Mouse (Mus musculus) liver, embryonic 11.5 days (tissue): ENCODE results near the gene Mns1. TPM values are rescaled to one million over a fixed set of nuclear protein-coding genes. Genes with fewer than 3 reads are reported as not detected.
"Not testable (repeated sequence)": the region's sequence is repeated elsewhere in the genome, so short reads cannot be mapped to it uniquely, and the experiment has no call there.

Experiments used
- ATAC-seq: fragments of 200-750 bp; cut with Nextera tagmentation; replicated peaks from 2 replicates; pipeline ENCODE4 v1.8.0; 2017; ENCODE audit warnings: moderate number of reproducible peaks, mild to moderate bottlenecking, moderate TSS enrichment, moderate library complexity; ENCODE audit not compliant: low FRiP score
- DNase-seq: peaks from one replicate; pipeline ENCODE4 v3.0.0-alpha.2; 2017; ENCODE audit warnings: low spot score
- H3K27ac ChIP-seq: fragments of 300-500 bp; sonication (generic); 2 replicates; pipeline ENCODE4 v1.5.1; 2014; ENCODE audit warnings: mild to moderate bottlenecking, low read depth, low read length, control low read depth
- H3K27me3 ChIP-seq: fragments of 300-500 bp; sonication (generic); replicated peaks from 2 replicates; pipeline ENCODE4 v1.6.1; 2014; ENCODE audit warnings: low read length, mixed read lengths; ENCODE audit not compliant: control insufficient read depth, insufficient read depth
- H3K36me3 ChIP-seq: fragments of 300-500 bp; sonication (generic); 2 replicates; pipeline ENCODE4 v1.6.1; 2014; ENCODE audit warnings: mild to moderate bottlenecking, low read length, moderate library complexity, mixed read lengths; ENCODE audit not compliant: control insufficient read depth, insufficient read depth
- H3K4me1 ChIP-seq: fragments of 300-500 bp; sonication (generic); replicated peaks from 2 replicates; pipeline ENCODE4 v1.6.1; 2014; ENCODE audit warnings: low read length, mixed read lengths; ENCODE audit not compliant: control insufficient read depth, insufficient read depth
- H3K4me2 ChIP-seq: fragments of 300-500 bp; sonication (generic); 2 replicates; pipeline ENCODE4 v1.6.1; 2014; ENCODE audit warnings: mild to moderate bottlenecking, control low read depth, moderate library complexity
- H3K4me3 ChIP-seq: fragments of 300-500 bp; sonication (generic); 2 replicates; pipeline ENCODE4 v1.5.1; 2014; ENCODE audit warnings: low read depth, low read length, control low read depth
- H3K9ac ChIP-seq: fragments of 300-500 bp; sonication (generic); 2 replicates; pipeline ENCODE4 v1.6.1; 2014; ENCODE audit warnings: low read depth, low read length, control low read depth
- H3K9me3 ChIP-seq: fragments of 300-500 bp; sonication (generic); 2 replicates; pipeline ENCODE4 v1.6.1; 2016; ENCODE audit warnings: low read length, inconsistent platforms, mixed read lengths; ENCODE audit not compliant: control insufficient read depth
- whole genome bisulfite sequencing: fragments of 180-500 bp; shearing (Covaris S2); extraction: QIAGEN DNeasy Blood & Tissue Kit; methylation state at CpG from one replicate; pipeline ENCODE4 v1.1.7; 2014; 5-methylcytosine and 5-hydroxymethylcytosine counted together
- polyA plus RNA-seq: library from polyadenylated mRNA; unstranded; fragments of >200 nt; fragmentation: Nextera tagmentation; extraction: Ambion mirVana; gene quantifications from 2 replicates; pipeline ENCODE4 v1.2.1, GENCODE M21; 2014

Mns1 gene
- polyA plus RNA-seq, 1 experiment from 2014 or later, result 139 TPM

DNA sequence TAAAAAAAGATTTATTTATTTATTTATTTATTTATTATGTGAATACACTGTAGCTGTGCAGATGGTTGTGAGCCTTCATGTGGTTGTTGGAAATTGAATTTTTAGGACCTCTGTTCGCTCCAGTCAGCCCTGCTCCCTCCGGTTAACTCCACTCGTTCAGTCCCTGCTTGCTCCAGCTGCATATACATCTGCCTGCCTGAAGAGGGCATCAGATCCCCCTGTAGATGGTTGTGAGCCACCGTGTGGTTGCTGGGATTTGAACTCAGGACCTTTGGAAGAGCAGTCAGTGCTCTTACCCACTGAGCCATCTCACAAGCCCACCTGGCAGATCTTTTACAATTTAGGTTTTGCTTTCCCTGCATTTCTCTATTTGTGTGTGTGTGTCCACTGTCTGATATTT is 36.0 kb upstream of the Mns1 start:
- not testable (repeated sequence) for H3K27me3 ChIP-seq, H3K4me2 ChIP-seq, H3K4me3 ChIP-seq, DNase-seq, ATAC-seq, H3K36me3 ChIP-seq, H3K9me3 ChIP-seq, H3K9ac ChIP-seq, H3K27ac ChIP-seq
- WGBS, result 66% methylated on average over 4 of the region's 4 CpGs
- H3K4me1 ChIP-seq, result peaks cover 22% of the 10 kb centered on the region

DNA sequence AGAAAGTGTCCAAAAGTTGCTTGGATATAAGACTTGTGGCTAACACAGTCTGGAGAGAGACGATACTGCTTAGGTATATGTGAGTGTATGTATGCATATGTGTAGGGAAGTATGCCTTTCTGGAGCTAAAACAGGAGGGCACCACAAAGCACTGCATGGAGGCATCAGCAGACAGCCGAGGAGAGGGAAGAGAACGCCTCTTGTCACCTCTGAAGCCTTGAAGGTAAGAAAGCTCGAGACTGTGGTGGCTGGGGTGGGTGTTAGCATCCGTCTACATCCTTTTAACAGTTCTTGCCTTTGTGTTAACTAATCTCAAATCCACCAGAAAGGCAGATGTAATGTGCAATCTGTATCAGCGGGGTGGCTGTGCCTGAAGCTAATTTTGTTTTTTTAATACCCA is 34.4 kb upstream of the Mns1 start:
- Histone ChIP-seq H3K9me3 (no peaks in the 10 kb centered on the region), H3K27me3 (peaks cover 3% of the 10 kb centered on the region; the same call in 1 of the 2 replicates), H3K4me1 (peaks cover 10% of the 10 kb centered on the region), H3K9ac (no peak overlapping the region), H3K36me3 (no peaks in the 10 kb centered on the region), H3K4me3 (no peak overlapping the region), H3K4me2 (no peak overlapping the region), H3K27ac (no peak overlapping the region)
- WGBS, result 75% methylated on average over 6 of the region's 6 CpGs
- ATAC-seq (no peak), DNase-seq (no peak)

DNA sequence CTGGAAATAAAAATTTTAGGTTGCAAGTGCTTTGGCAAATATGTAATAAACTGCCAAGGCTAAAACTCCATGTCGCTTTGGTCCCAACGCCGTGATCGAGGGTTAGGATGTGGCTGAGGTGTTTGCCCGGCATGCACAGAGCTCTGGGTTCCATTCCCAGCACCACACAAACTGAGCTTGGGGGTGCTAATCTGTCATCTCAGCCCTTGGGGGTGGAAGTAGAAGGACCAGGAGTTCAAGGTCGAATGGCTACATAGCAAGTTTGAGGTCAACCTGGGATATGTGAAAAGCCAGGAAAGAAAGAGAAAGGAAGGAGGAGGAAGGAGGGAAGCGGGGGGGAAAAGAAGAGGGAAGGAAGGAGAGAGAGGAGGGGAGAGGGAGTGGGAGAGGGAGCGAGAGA is 33.4 kb upstream of the Mns1 start:
- 83% methylated on average over 8 of the region's 8 CpGs for WGBS

DNA sequence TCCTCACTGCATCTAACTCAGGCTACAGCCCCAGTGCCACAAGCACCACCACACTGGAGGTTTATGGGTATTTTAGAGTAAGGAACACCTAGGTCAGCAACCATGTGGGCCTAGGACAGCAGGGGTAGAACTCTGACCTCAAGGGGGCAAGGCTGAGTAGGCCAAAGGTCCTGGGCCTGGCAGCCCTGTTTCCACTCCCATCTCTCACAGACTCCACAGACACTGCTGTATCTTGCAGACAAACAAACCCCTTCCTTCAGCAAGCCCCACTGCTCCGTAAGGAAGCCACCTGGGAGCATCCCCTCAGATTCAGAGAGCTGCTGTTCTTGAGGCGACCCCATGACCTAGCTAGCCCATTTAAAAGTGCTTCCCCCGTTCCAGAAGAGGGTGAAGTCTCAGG is 32.9 kb upstream of the Mns1 start:
- no peak overlapping the region for H3K4me2 ChIP-seq
- no peaks in the 10 kb centered on the region for H3K9me3 ChIP-seq
- no peak overlapping the region for H3K27ac ChIP-seq
- ATAC-seq, result no peak
- WGBS, result 76% methylated on average over 3 of the region's 3 CpGs
- DNase-seq, result no peak
- H3K4me1 ChIP-seq, result peaks cover 16% of the 10 kb centered on the region
- H3K9ac ChIP-seq, result no peak overlapping the region
- H3K4me3 ChIP-seq, result no peak overlapping the region
- no peaks in the 10 kb centered on the region for H3K27me3 ChIP-seq
- H3K36me3 ChIP-seq, result no peaks in the 10 kb centered on the region

More for the DNA sequence above, 33.4 kb upstream of the Mns1 start:
- Histone ChIP-seq H3K9ac (no peak overlapping the region), H3K36me3 (no peaks in the 10 kb centered on the region), H3K27me3 (peaks cover under 1% of the 10 kb centered on the region; the same call in 1 of the 2 replicates), H3K4me1 (peaks cover 11% of the 10 kb centered on the region), H3K4me3 (no peak overlapping the region), H3K9me3 (no peaks in the 10 kb centered on the region), H3K27ac (no peak overlapping the region), H3K4me2 (no peak overlapping the region)
- DNase-seq (no peak), ATAC-seq (no peak)

DNA sequence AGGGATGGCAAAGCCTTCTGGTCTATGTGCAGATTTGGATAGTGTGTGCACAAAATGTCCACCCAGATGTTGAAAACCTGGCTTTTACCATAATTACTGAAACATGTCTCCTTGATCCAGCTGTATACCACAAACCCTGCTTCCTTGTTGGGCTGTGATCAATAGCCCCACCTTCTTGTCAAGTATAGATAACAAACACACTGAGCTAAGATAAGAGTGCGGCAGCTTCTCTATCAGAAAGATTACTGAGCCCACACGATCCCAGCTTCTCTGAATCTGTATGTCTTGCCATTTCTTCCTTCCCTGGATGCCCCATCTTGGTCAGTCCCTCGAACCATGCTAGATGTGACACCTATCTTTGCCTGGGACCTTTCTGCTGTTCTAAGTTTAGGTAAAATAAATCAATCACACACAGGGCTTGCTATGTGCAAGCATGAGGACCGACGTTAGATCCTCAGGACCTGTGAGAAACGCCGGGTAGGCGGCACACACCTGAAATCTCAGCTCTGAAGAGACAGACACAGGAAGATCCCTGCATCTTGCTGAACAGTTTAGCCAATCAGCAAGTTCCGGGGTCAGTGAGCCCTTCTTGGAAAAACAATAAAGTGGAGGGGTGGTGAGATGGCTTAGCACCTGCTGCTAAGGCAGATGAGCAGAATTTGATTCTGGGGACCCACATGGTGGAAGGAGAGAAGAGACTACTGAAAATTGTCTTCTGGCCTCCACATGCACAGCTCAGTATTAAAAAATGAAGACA is 31.8 kb upstream of the Mns1 start:
- Histone ChIP-seq H3K4me3 (no peak overlapping the region), H3K9me3 (no peaks in the 10 kb centered on the region), H3K27ac (0 out of 2 replicates have a peak overlapping the region, but pooled peaks have one; percentile 9), H3K4me1 (peaks cover 21% of the 10 kb centered on the region), H3K36me3 (no peaks in the 10 kb centered on the region), H3K4me2 (0 out of 2 replicates have a peak overlapping the region, but pooled peaks have one; percentile 10), H3K9ac (no peak overlapping the region), H3K27me3 (no peaks in the 10 kb centered on the region)
- no peak for DNase-seq
- WGBS, result 68% methylated on average over 9 of the region's 9 CpGs
- ATAC-seq, result no peak

DNA sequence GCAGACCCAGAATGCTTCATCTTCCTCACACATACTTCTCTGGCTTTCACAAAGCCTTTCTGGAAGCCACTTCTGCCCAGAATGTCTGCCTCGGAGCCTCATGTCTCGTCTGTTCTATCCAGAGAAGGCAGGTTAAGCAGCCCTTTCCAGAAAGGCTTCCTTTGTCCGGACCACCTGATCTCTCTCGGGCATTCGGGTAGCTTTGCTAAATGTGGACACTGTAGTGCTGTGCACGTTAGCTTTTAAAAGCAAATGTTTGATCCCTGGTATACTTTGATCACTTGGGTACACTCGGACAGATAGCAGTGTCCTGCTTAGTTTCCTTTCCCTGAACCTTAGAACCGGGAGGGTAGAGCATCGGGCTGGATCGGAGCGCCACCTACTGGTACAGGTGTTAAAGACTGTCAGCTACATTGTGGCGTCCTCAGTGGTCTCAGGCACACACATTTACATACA is 29.7 kb upstream of the Mns1 start:
- Histone ChIP-seq H3K4me3 (peak overlapping the region; percentile 19; the same call in 1 of the 2 replicates), H3K27me3 (no peaks in the 10 kb centered on the region), H3K27ac (peak overlapping the region; percentile 96; the same call in 1 of the 2 replicates), H3K9me3 (no peaks in the 10 kb centered on the region), H3K36me3 (no peaks in the 10 kb centered on the region), H3K9ac (peak overlapping the region; percentile 55), H3K4me2 (peak overlapping the region; percentile 57), H3K4me1 (peaks cover 21% of the 10 kb centered on the region)
- DNase-seq, result peak; percentile 79
- ATAC-seq, result peak; percentile 38
- WGBS, result 11% methylated on average over 12 of the region's 12 CpGs

DNA sequence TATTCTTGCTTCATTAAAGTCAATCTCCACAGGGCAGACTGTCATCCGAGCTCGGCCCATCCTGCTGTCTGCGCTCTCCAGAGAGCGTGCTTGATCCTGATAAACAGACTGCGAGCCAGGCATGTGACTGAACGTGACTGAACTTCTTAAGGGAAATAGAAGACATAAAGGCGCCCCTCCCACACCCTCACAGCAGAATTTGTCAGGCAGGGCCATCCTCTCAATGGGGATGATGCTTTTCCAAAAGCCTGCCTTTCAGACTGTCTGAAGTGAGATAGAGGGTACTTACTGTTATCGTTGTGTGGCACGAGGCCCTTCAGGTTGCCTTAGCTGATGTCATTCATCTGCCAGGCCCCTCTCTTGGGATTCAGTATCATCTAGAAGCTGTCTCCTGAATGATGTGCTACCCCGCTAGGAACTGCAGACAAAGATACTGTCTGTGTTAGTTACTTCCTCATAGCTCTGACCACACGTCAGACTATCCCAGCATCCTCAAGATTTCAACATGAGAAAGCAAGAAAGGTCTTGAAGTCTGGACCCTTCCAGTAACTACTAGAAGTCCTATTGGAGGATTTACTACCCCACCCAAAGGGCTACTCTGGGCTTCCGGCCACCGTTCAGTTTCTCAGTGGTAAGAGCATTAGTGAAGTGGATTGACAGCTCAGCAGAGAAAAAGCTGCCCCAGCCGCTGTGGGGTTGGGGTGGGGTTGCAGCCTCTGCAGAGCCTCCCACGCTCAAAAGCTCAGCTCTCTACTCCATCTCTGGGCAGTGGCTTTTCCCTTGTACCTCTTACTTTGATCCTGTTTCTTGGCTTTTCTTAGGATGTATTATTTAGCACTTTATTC is 28.2 kb upstream of the Mns1 start:
- H3K27ac ChIP-seq, result peak overlapping the region; percentile 96
- peak overlapping the region; percentile 44 for H3K9ac ChIP-seq
- peaks cover 21% of the 10 kb centered on the region for H3K4me1 ChIP-seq
- H3K36me3 ChIP-seq, result no peaks in the 10 kb centered on the region
- no peaks in the 10 kb centered on the region for H3K9me3 ChIP-seq
- H3K4me2 ChIP-seq, result peak overlapping the region; percentile 57
- peak; percentile 63 for DNase-seq
- no peaks in the 10 kb centered on the region for H3K27me3 ChIP-seq
- 19% methylated on average over 15 of the region's 15 CpGs for WGBS
- ATAC-seq, result peak; percentile 95
- peak overlapping the region; percentile 32 for H3K4me3 ChIP-seq

DNA sequence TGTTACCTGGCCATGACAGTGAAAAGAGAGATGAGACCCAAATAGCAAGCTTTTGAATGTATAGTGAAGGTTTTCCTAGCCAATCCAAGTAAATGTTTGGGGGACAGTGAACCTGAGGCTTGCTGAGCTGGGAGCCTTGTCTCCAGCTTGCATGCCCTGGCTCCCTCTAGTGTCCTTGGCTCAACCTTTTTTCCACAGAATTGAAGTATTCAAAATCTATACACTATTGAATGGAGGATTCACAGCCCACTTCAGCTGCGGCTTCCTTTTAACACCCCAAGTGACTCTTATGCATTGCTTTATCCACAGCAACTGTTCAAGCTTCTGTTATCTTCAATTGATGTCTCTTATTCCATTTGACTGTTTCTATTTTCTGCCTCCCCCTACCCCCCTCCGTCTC is 26.1 kb upstream of the Mns1 start:
- ATAC-seq (no peak), DNase-seq (no peak)
- Histone ChIP-seq H3K27me3 (no peaks in the 10 kb centered on the region), H3K4me2 (no peak overlapping the region), H3K4me3 (no peak overlapping the region), H3K9me3 (no peaks in the 10 kb centered on the region), H3K4me1 (peaks cover 11% of the 10 kb centered on the region; the same call in 1 of the 2 replicates), H3K9ac (no peak overlapping the region), H3K36me3 (no peaks in the 10 kb centered on the region), H3K27ac (no peak overlapping the region)
- 94% methylated on average over 2 of the region's 2 CpGs for WGBS
